Mouse (Mus musculus) testis, adult 2 months (tissue): ENCODE measurements at regions not wholly inside any gene's neighbourhood (a gene's known extent, or its start where the extent isn't known, plus 50 kb on each side); places are given as distances from the start of the nearest gene placed in this dataset.

Source experiments
- CTCF ChIP-seq: fragments of 200-500 bp; IDR thresholded peaks from 2 replicates; pipeline ENCODE4 v1.5.1; 2012; ENCODE audit warnings: low read depth, mild to moderate bottlenecking, inconsistent platforms, low read length, moderate library complexity; ENCODE audit not compliant: control insufficient read depth, insufficient read depth, insufficient replicate concordance
- POLR2A ChIP-seq: fragments of 200-500 bp; IDR thresholded peaks from 2 replicates; pipeline ENCODE4 v1.6.1; 2012; ENCODE audit warnings: low read depth, mild to moderate bottlenecking, inconsistent platforms, low read length, moderate library complexity; ENCODE audit not compliant: control insufficient read depth

DNA sequence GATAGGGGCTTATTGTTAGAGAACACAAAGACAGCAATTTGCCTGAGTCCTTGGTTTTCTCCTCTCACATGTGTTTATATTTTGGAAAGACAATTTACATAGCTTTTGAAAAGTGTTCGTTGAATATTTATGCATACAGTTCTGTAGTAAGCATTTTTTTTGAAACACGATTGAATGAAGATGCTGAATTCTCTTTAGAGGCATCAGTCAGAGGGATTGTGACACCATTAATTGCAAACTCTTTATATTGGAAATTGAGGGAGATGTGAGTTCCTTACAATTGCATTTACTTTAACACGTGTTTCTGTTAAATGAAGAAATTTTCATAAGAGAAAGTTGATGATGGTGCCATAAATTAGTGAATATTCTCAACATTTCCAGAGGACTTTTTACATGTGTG is 424.1 kb downstream of the Trib2 start:
- TF ChIP-seq CTCF (no peak), POLR2A (no peak)
